Mouse (Mus musculus): Measurements from ENCODE around the gene Tha1.
A peak's percentile ranks its signal among the peaks of the same experiment; 100 is the strongest.

GRCm38 (mm10) chr11:117870688-117871365, 2.5 kb downstream of the Tha1 start:
- no peak for TF ChIP-seq POLR2A (IDR thresholded peaks at IDR 0.05; ENCODE audit: low read depth, low read length)
- TF ChIP-seq CTCF (IDR thresholded peaks at IDR 0.05; ENCODE audit: extremely low read depth, insufficient read length, insufficient replicate concordance, low read depth, low read length), result peak; percentile 99

Measured in small intestine, adult 2 months (tissue).